Mouse (Mus musculus) CH12.LX (cell line): ENCODE results near the gene Rhpn2.

ENCODE experiments used
- CTCF ChIP-seq, 2 experiments: IDR thresholded peaks in 1 of 2; conservative IDR thresholded peaks in 1 of 2; 2 replicates each; pipeline ENCODE4 v1.5.1; 2011 to 2012; ENCODE audit warnings: low read depth in 2 of 2, low read length in 2 of 2, improper control_type of control experiment in 1 of 2, inconsistent platforms in 1 of 2, mild to moderate bottlenecking in 1 of 2, moderate library complexity in 1 of 2
- EP300 ChIP-seq: IDR thresholded peaks from 2 replicates; pipeline ENCODE4 v1.6.1; 2011; ENCODE audit warnings: low read length, improper control_type of control experiment
- HCFC1 ChIP-seq: IDR thresholded peaks from 2 replicates; pipeline ENCODE4 v1.6.1; 2012; ENCODE audit warnings: low read depth, mild to moderate bottlenecking, inconsistent platforms, low read length, improper control_type of control experiment
- KAT2A ChIP-seq: IDR thresholded peaks from 2 replicates; pipeline ENCODE4 v1.6.1; 2012; ENCODE audit warnings: low read length, improper control_type of control experiment, inconsistent platforms; ENCODE audit not compliant: insufficient replicate concordance
- MEF2A ChIP-seq: IDR thresholded peaks from 2 replicates; pipeline ENCODE4 v1.6.1; 2014; ENCODE audit warnings: low read depth, mild to moderate bottlenecking, inconsistent platforms, low read length, improper control_type of control experiment, borderline replicate concordance
- MXI1 ChIP-seq: IDR thresholded peaks from 2 replicates; pipeline ENCODE4 v1.6.1; 2011; ENCODE audit warnings: mild to moderate bottlenecking, low read depth, low read length, improper control_type of control experiment
- MYC ChIP-seq: IDR thresholded peaks from 2 replicates; pipeline ENCODE4 v1.6.1; 2011; ENCODE audit warnings: low read depth, mild to moderate bottlenecking, improper control_type of control experiment, low read length
- PAX5 ChIP-seq: IDR thresholded peaks from 2 replicates; pipeline ENCODE4 v1.6.1; 2012; ENCODE audit warnings: low read length, inconsistent platforms, mixed read lengths
- POLR2A ChIP-seq: IDR thresholded peaks from 2 replicates; pipeline ENCODE4 v1.6.1; 2011; ENCODE audit warnings: low read depth, mild to moderate bottlenecking, improper control_type of control experiment, low read length
- POLR2AphosphoS2 ChIP-seq: IDR thresholded peaks from 2 replicates; pipeline ENCODE4 v1.6.1; 2011; ENCODE audit warnings: low read depth, low read length, improper control_type of control experiment
- SMC3 ChIP-seq: IDR thresholded peaks from 2 replicates; pipeline ENCODE4 v1.6.1; 2011; ENCODE audit warnings: low read depth, low read length, improper control_type of control experiment
- USF1 ChIP-seq: IDR thresholded peaks from 2 replicates; pipeline ENCODE4 v1.6.1; 2014; ENCODE audit warnings: low read depth, mild to moderate bottlenecking, inconsistent platforms, low read length, improper control_type of control experiment
- ZC3H11A ChIP-seq: IDR thresholded peaks from 2 replicates; pipeline ENCODE4 v1.6.1; 2012; ENCODE audit warnings: low read depth, mild to moderate bottlenecking, inconsistent platforms, low read length, improper control_type of control experiment
- ZMIZ1 ChIP-seq: IDR thresholded peaks from 2 replicates; pipeline ENCODE4 v1.6.1; 2012; ENCODE audit warnings: low read depth, mild to moderate bottlenecking, inconsistent platforms, low read length, improper control_type of control experiment

GRCm38 (mm10) chr7:35355303-35355872 lies 21.4 kb downstream of the Rhpn2 start:
- TF ChIP-seq POLR2AphosphoS2 (no peak), SMC3 (no peak), CTCF (conservative IDR thresholded peaks at IDR 0.05 in 1 of 2, IDR thresholded peaks at IDR 0.05 in 1 of 2; ENCODE audit: low read depth in 2 of 2, low read length in 2 of 2) (no peak), POLR2A (no peak), MYC (no peak), ZMIZ1 (no peak), MXI1 (no peak), EP300 (no peak), ZC3H11A (no peak), HCFC1 (no peak), MEF2A (no peak), USF1 (no peak), KAT2A (no peak), PAX5 (no peak)
